Mouse (Mus musculus) hindbrain, embryonic 13.5 days (tissue): ENCODE measurements around the gene Ralgps1. TPM values are rescaled to one million over a fixed set of nuclear protein-coding genes. Genes with fewer than 3 reads are reported as not detected.

ENCODE experiments used
- ATAC-seq: fragments of 200-750 bp; cut with Nextera tagmentation; 2 replicates; pipeline ENCODE4 v1.8.0; 2017; ENCODE audit warnings: moderate TSS enrichment; ENCODE audit not compliant: low FRiP score
- H3K27ac ChIP-seq: fragments of 300-500 bp; sonication (generic); 2 replicates; pipeline ENCODE4 v1.5.1; 2015; ENCODE audit warnings: inconsistent platforms, mild to moderate bottlenecking, moderate library complexity
- H3K27me3 ChIP-seq: fragments of 300-500 bp; sonication (generic); 2 replicates; pipeline ENCODE4 v1.6.1; 2015; ENCODE audit warnings: mild to moderate bottlenecking, inconsistent platforms
- H3K36me3 ChIP-seq: fragments of 300-500 bp; sonication (generic); 2 replicates; pipeline ENCODE4 v1.6.1; 2015; ENCODE audit warnings: mild to moderate bottlenecking, inconsistent platforms
- H3K4me1 ChIP-seq: fragments of 300-500 bp; sonication (generic); replicated peaks from 2 replicates; pipeline ENCODE4 v1.6.1; 2015; ENCODE audit warnings: inconsistent platforms
- H3K4me2 ChIP-seq: fragments of 300-500 bp; sonication (generic); 2 replicates; pipeline ENCODE4 v1.6.1; 2015; ENCODE audit warnings: inconsistent platforms, mild to moderate bottlenecking, moderate library complexity
- H3K4me3 ChIP-seq: fragments of 300-500 bp; sonication (generic); 2 replicates; pipeline ENCODE4 v1.5.1; 2015; ENCODE audit warnings: mild to moderate bottlenecking, inconsistent platforms
- H3K9ac ChIP-seq: fragments of 300-500 bp; sonication (generic); 2 replicates; pipeline ENCODE4 v1.6.1; 2015; ENCODE audit warnings: mild to moderate bottlenecking, inconsistent platforms
- H3K9me3 ChIP-seq: fragments of 300-500 bp; sonication (generic); 2 replicates; pipeline ENCODE4 v1.6.1; 2016; ENCODE audit warnings: inconsistent platforms
- WGBS: fragments of 180-500 bp; shearing (Covaris S2); methylation state at CpG from one replicate; pipeline ENCODE4 v1.1.7; 2015; 5-methylcytosine and 5-hydroxymethylcytosine counted together
- polyA plus RNA-seq: library from polyadenylated mRNA; unstranded; fragments of >200 nt; fragmentation: Nextera tagmentation; extraction: Ambion mirVana; gene quantifications from 2 replicates; pipeline ENCODE4 v1.2.1, GENCODE M21; 2015

The Ralgps1 gene
- polyA plus RNA-seq, 1 experiment from 2014 or later, result 37.3 TPM

DNA sequence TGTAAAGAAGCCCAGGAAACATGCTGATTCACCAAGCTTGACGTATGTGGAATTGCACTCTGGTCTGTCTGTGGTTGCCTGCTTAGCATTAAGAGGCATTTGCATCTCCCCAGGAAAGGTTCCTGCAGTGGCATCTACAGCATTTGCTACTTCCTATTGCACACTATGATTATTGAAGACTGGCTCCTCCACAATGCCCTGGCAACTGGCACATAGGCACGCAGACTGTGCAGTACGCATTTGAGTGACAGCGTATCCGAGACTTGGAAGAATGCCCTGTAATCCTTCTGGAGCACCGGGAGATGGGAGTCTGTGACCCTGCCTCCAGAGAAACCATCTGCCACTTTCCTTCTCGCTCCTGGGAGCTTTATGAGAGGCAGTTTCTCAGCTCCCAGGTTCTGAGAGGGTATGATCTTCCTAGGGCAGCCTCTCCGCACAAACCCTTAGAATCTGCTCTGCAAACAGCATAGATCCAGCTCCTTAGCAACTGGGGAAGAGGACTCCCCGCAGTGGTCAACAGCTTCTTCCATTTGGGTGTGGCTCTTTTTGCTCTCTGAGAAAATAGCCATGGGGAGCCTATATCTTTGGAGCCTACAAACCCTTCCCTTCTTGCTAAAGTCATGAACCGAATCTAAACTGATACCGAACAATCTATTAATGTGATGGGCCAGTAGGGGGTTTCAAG, 22.8 kb upstream of the Ralgps1 start:
- H3K4me1 ChIP-seq, result peaks cover 9% of the 10 kb centered on the region
- H3K27me3 ChIP-seq, result no peaks in the 10 kb centered on the region
- H3K27ac ChIP-seq, result 0 out of 2 replicates have a peak overlapping the region, but pooled peaks have one; percentile 25
- 62% methylated on average over 11 of the region's 11 CpGs for WGBS
- H3K4me3 ChIP-seq, result no peak overlapping the region
- no peaks in the 10 kb centered on the region for H3K9me3 ChIP-seq
- H3K9ac ChIP-seq, result no peak overlapping the region
- no peaks in the 10 kb centered on the region; the same call in 1 of the 2 replicates for H3K36me3 ChIP-seq
- ATAC-seq, result no peak
- H3K4me2 ChIP-seq, result no peak overlapping the region

- Histone ChIP-seq H3K27ac (no peak overlapping the region), H3K9ac (no peak overlapping the region), H3K4me2 (no peak overlapping the region), H3K36me3 (no peaks in the 10 kb centered on the region; the same call in 1 of the 2 replicates), H3K4me1 (peaks cover 9% of the 10 kb centered on the region), H3K4me3 (no peak overlapping the region), H3K27me3 (no peaks in the 10 kb centered on the region), H3K9me3 (no peaks in the 10 kb centered on the region)
- ATAC-seq, result no peak
These were observed 21.7 kb upstream of the Ralgps1 start for GRCm38 (mm10) chr2:33393021-33393420.

GRCm38 (mm10) chr2:33371648-33372408, 542 bp upstream of the Ralgps1 start:
- H3K9me3 ChIP-seq, result peaks cover 3% of the 10 kb centered on the region; the same call in 1 of the 2 replicates
- no peak for ATAC-seq
- 0 out of 2 replicates have a peak overlapping the region, but pooled peaks have one; percentile 63 for H3K4me3 ChIP-seq
- peaks cover 16% of the 10 kb centered on the region for H3K36me3 ChIP-seq
- WGBS, result 44% methylated on average over 14 of the region's 18 CpGs
- H3K27ac ChIP-seq, result peak overlapping the region; percentile 99
- peaks cover 31% of the 10 kb centered on the region for H3K4me1 ChIP-seq
- H3K27me3 ChIP-seq, result no peaks in the 10 kb centered on the region
- H3K9ac ChIP-seq, result peak overlapping the region; percentile 31
- H3K4me2 ChIP-seq, result peak overlapping the region; percentile 77

GRCm38 (mm10) chr2:33370276-33370776, 960 bp downstream of the Ralgps1 start:
- ATAC-seq, result peak; percentile 14; the same call in 1 of the 2 replicates
- WGBS, result 10% methylated on average over 12 of the region's 15 CpGs

DNA sequence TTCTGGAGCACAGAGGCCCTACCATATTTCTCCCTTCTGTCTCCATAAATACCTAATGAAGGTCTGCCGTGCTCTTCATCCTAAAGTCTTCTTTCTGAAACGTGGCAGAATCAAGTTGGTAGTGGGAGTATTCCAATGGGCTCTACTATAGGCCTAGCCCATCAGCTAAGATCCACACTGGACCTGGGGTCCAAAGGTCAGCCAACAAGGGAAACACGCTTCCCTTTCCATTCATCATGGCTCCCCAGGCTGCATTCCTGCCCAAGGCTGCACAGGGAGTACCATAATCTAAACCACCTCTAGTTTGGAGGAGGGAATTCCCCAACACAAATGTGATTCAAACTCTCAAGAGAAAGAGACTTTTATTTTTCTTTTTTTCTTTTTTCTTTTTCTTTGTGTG, 1.8 kb downstream of the Ralgps1 start:
- ATAC-seq, result no peak
- WGBS, result 69% methylated on average over 3 of the region's 3 CpGs
- no peaks in the 10 kb centered on the region for H3K27me3 ChIP-seq
- H3K4me1 ChIP-seq, result peaks cover 51% of the 10 kb centered on the region
- H3K9me3 ChIP-seq, result no peaks in the 10 kb centered on the region
- no peak overlapping the region for H3K27ac ChIP-seq
- H3K9ac ChIP-seq, result no peak overlapping the region
- peak overlapping the region; percentile 77; the same call in 1 of the 2 replicates for H3K4me2 ChIP-seq
- H3K4me3 ChIP-seq, result no peak overlapping the region
- H3K36me3 ChIP-seq, result peaks cover 17% of the 10 kb centered on the region

More at GRCm38 (mm10) chr2:33370276-33370776, 960 bp downstream of the Ralgps1 start:
- H3K4me1 ChIP-seq, result peaks cover 46% of the 10 kb centered on the region
- H3K9me3 ChIP-seq, result no peaks in the 10 kb centered on the region
- H3K4me2 ChIP-seq, result peak overlapping the region; percentile 77
- peaks cover 17% of the 10 kb centered on the region for H3K36me3 ChIP-seq
- peak overlapping the region; percentile 99 for H3K27ac ChIP-seq
- peak overlapping the region; percentile 83 for H3K9ac ChIP-seq
- no peaks in the 10 kb centered on the region for H3K27me3 ChIP-seq
- H3K4me3 ChIP-seq, result peak overlapping the region; percentile 63

DNA sequence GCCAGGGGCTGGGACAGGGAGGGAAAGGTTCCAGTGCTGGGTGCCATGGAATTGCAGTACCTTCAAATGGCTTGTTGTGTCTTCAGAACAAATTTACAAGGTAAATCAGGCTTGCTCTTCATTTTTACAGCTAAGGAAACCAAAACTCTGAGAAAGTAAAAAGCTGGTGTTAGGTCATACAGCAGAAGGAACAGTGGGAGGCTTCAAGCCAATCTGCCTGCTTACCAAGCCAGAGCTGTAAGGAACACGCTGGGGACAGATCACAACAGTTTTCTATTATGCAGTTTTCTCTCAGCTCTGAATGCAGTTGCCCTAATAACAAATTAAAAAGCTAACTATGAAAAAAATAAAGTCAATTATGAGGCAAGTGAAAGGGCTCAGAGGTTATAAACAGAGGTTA, 2.8 kb downstream of the Ralgps1 start:
- Histone ChIP-seq H3K36me3 (peaks cover 20% of the 10 kb centered on the region), H3K4me3 (no peak overlapping the region), H3K27me3 (no peaks in the 10 kb centered on the region), H3K27ac (no peak overlapping the region), H3K9me3 (no peaks in the 10 kb centered on the region), H3K4me1 (peaks cover 51% of the 10 kb centered on the region), H3K9ac (peak overlapping the region; percentile 49), H3K4me2 (no peak overlapping the region)
- no peak for ATAC-seq
- 90% methylated on average over 1 of the region's 1 CpGs for WGBS

- Histone ChIP-seq H3K9ac (no peak overlapping the region), H3K9me3 (no peaks in the 10 kb centered on the region), H3K27me3 (no peaks in the 10 kb centered on the region), H3K4me2 (no peak overlapping the region), H3K4me3 (no peak overlapping the region), H3K4me1 (peaks cover 59% of the 10 kb centered on the region), H3K27ac (peak overlapping the region; percentile 53), H3K36me3 (peaks cover 24% of the 10 kb centered on the region)
- ATAC-seq, result peak; percentile 58; the same call in 1 of the 2 replicates
- WGBS, result 56% methylated on average over 9 of the region's 9 CpGs
These were observed 5.4 kb downstream of the Ralgps1 start for GRCm38 (mm10) chr2:33365703-33366471.

GRCm38 (mm10) chr2:33364656-33365055, 6.6 kb downstream of the Ralgps1 start:
- no peak for ATAC-seq
- no peak overlapping the region for H3K4me2 ChIP-seq
- peaks cover 60% of the 10 kb centered on the region for H3K4me1 ChIP-seq
- H3K9me3 ChIP-seq, result no peaks in the 10 kb centered on the region
- no peak overlapping the region for H3K9ac ChIP-seq
- H3K36me3 ChIP-seq, result peaks cover 24% of the 10 kb centered on the region
- no peak overlapping the region for H3K27ac ChIP-seq
- 95% methylated on average over 4 of the region's 4 CpGs for WGBS
- no peak overlapping the region for H3K4me3 ChIP-seq
- no peaks in the 10 kb centered on the region for H3K27me3 ChIP-seq

DNA sequence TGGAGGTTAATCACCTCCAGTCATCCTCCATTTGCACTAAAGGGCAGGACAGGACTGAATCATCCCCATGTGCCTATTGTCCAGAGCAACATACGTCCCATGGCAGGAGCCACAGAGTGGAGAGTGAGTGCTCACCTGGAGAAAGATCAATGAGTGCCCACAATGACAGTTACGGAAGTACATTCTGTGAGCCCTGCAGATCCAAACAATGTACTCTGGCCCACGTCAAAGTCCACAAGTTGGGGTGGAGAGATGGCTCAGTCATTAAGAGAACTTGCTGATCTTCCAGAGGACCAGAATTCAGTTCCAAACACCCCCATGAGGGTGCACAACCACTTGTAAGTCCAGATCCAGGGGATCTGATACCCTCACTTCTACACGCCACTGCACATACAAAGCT, 7.4 kb downstream of the Ralgps1 start:
- no peak overlapping the region for H3K27ac ChIP-seq
- H3K36me3 ChIP-seq, result peaks cover 29% of the 10 kb centered on the region
- H3K4me3 ChIP-seq, result no peak overlapping the region
- H3K4me2 ChIP-seq, result no peak overlapping the region
- no peaks in the 10 kb centered on the region for H3K9me3 ChIP-seq
- ATAC-seq, result no peak
- WGBS, result 91% methylated on average over 4 of the region's 4 CpGs
- H3K9ac ChIP-seq, result no peak overlapping the region
- H3K4me1 ChIP-seq, result peaks cover 52% of the 10 kb centered on the region
- H3K27me3 ChIP-seq, result no peaks in the 10 kb centered on the region

DNA sequence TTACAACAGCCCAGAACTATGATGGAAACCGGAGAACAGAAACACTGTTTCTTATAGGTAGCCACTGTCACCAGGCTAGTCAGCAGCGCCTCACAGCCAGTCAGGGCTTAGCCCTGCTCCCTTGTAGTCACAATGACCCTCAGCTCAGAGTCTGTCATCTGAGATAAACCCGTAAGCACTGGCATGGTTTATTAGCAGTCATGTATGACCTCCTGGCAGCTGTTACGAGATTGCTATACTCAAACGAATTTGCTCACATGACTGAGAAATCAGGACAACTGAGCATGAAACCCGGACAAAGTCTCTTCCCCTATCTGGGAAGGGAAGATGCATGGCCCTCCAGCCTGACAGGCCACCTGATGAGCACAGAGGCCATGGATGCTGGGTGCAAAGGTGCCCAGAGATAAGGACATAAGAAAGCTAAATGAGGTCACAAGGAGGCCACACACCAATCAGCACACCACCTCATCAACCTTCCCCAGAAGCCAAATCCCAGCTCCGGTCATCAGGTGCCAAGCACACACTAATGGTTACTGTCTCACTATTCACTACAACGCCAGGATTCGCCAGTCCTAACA, 10.1 kb downstream of the Ralgps1 start:
- no peak overlapping the region for H3K4me2 ChIP-seq
- peaks cover 19% of the 10 kb centered on the region for H3K36me3 ChIP-seq
- ATAC-seq, result no peak
- no peak overlapping the region for H3K27ac ChIP-seq
- H3K9me3 ChIP-seq, result no peaks in the 10 kb centered on the region
- WGBS, result 73% methylated on average over 9 of the region's 9 CpGs
- peaks cover 35% of the 10 kb centered on the region for H3K4me1 ChIP-seq
- no peak overlapping the region for H3K4me3 ChIP-seq
- H3K27me3 ChIP-seq, result no peaks in the 10 kb centered on the region
- no peak overlapping the region for H3K9ac ChIP-seq

DNA sequence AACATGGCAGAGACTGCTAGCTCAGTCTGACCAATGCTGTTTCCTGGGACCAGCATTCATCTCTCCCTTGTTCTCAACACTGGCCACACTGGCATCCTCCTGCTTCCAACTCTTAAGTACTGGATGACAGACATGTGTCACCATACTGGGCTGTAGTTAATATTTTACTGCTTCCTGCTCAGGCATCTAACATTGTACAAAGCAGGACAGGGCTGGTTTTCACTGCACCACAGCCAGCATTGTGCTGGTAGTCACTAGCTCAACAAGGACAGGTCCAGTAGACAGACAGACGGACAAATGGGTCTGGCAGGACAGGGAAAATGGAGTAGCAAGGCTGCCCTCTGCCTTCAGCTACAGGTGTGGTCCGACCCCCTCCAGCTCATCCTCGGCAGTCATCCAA, 10.7 kb downstream of the Ralgps1 start:
- 88% methylated on average over 3 of the region's 3 CpGs for WGBS
- no peak for ATAC-seq
- no peaks in the 10 kb centered on the region for H3K27me3 ChIP-seq

More for the DNA sequence above, 10.7 kb downstream of the Ralgps1 start:
- Histone ChIP-seq H3K9ac (no peak overlapping the region), H3K4me1 (peaks cover 35% of the 10 kb centered on the region), H3K4me3 (no peak overlapping the region), H3K4me2 (no peak overlapping the region), H3K36me3 (peaks cover 19% of the 10 kb centered on the region), H3K9me3 (no peaks in the 10 kb centered on the region), H3K27ac (no peak overlapping the region)
